Mouse (Mus musculus) embryonic fibroblast, embryonic 13.5 days (primary cell): ENCODE results near the gene 1700029H14Rik. TPM values are rescaled to one million over a fixed set of nuclear protein-coding genes. Genes with fewer than 3 reads are reported as not detected.
A peak's percentile ranks its signal among the peaks of the same experiment; 100 is the strongest.

Experiments
- H3K27ac ChIP-seq: 2 replicates; pipeline ENCODE4 v1.5.1; 2012; ENCODE audit warnings: low read length, control low read depth, inconsistent platforms; ENCODE audit not compliant: insufficient read depth
- H3K4me1 ChIP-seq: 2 replicates; pipeline ENCODE4 v1.6.1; 2011; ENCODE audit warnings: low read length; ENCODE audit not compliant: control insufficient read depth, insufficient read depth
- H3K4me3 ChIP-seq: 2 replicates; pipeline ENCODE4 v1.5.1; 2011; ENCODE audit warnings: mild to moderate bottlenecking, control low read depth, low read length; ENCODE audit not compliant: insufficient read depth
- CTCF ChIP-seq: IDR thresholded peaks from 2 replicates; pipeline ENCODE4 v1.5.1; 2011; ENCODE audit warnings: mild to moderate bottlenecking, control low read depth, low read length, moderate library complexity, borderline replicate concordance; ENCODE audit not compliant: insufficient read depth
- POLR2A ChIP-seq: IDR thresholded peaks from 2 replicates; pipeline ENCODE4 v1.6.1; 2011; ENCODE audit warnings: low read depth, mild to moderate bottlenecking, control low read depth, low read length, moderate library complexity
- polyA plus RNA-seq: library from polyadenylated mRNA; stranded (reverse); fragments of >200 nt; gene quantifications from 2 replicates; pipeline ENCODE4 v1.2.4, GENCODE M21; 2011; ENCODE audit warnings: low read depth; ENCODE audit not compliant: missing spikeins, insufficient read length

1700029H14Rik gene
- polyA plus RNA-seq, 1 experiment = not detected

GRCm38 (mm10) chr8:13530941-13531340 lies 31.3 kb downstream of the 1700029H14Rik start:
- H3K27ac ChIP-seq = peak overlapping the region; percentile 74
- TF ChIP-seq POLR2A = no peak
- TF ChIP-seq CTCF = no peak
- H3K4me1 ChIP-seq = peaks cover 17% of the 10 kb centered on the region
- no peak overlapping the region for H3K4me3 ChIP-seq

- H3K4me3 ChIP-seq = no peak overlapping the region
- TF ChIP-seq CTCF (no peak), POLR2A (no peak)
- peaks cover 17% of the 10 kb centered on the region for H3K4me1 ChIP-seq
- peak overlapping the region; percentile 74 for H3K27ac ChIP-seq
Observed at GRCm38 (mm10) chr8:13530401-13530800, 31.9 kb downstream of the 1700029H14Rik start.

- TF ChIP-seq CTCF (no peak), POLR2A (no peak)
- peak overlapping the region; percentile 74 for H3K27ac ChIP-seq
- H3K4me1 ChIP-seq = peaks cover 17% of the 10 kb centered on the region
- no peak overlapping the region for H3K4me3 ChIP-seq
Observed at GRCm38 (mm10) chr8:13529891-13530316, 32.4 kb downstream of the 1700029H14Rik start.

- peak overlapping the region; percentile 74 for H3K27ac ChIP-seq
- no peak overlapping the region for H3K4me3 ChIP-seq
- H3K4me1 ChIP-seq = peaks cover 17% of the 10 kb centered on the region
- TF ChIP-seq CTCF = no peak
- TF ChIP-seq POLR2A = no peak
Observed at GRCm38 (mm10) chr8:13529011-13529840, 33.0 kb downstream of the 1700029H14Rik start.

- TF ChIP-seq CTCF (no peak), POLR2A (no peak)
- Histone ChIP-seq H3K27ac (peak overlapping the region; percentile 35; the same call in 1 of the 2 replicates), H3K4me1 (peaks cover 4% of the 10 kb centered on the region), H3K4me3 (no peak overlapping the region)
Observed at GRCm38 (mm10) chr8:13521392-13521791, 40.9 kb downstream of the 1700029H14Rik start.

- TF ChIP-seq POLR2A = no peak
- TF ChIP-seq CTCF = no peak
- peaks cover 4% of the 10 kb centered on the region for H3K4me1 ChIP-seq
- no peak overlapping the region for H3K4me3 ChIP-seq
- H3K27ac ChIP-seq = peak overlapping the region; percentile 23; the same call in 1 of the 2 replicates
Observed at GRCm38 (mm10) chr8:13520349-13520748, 41.9 kb downstream of the 1700029H14Rik start.

- Histone ChIP-seq H3K4me1 (peaks cover 4% of the 10 kb centered on the region), H3K4me3 (no peak overlapping the region), H3K27ac (no peak overlapping the region)
- TF ChIP-seq POLR2A = no peak
- TF ChIP-seq CTCF = no peak
Observed at GRCm38 (mm10) chr8:13519503-13519902, 42.8 kb downstream of the 1700029H14Rik start.

GRCm38 (mm10) chr8:13517284-13517781 lies 44.9 kb downstream of the 1700029H14Rik start:
- peaks cover 4% of the 10 kb centered on the region for H3K4me1 ChIP-seq
- no peak for TF ChIP-seq CTCF
- TF ChIP-seq POLR2A = no peak
- no peak overlapping the region for H3K4me3 ChIP-seq
- peak overlapping the region; percentile 30 for H3K27ac ChIP-seq

- H3K4me1 ChIP-seq = peaks cover 4% of the 10 kb centered on the region
- TF ChIP-seq CTCF = no peak
- TF ChIP-seq POLR2A = no peak
- peak overlapping the region; percentile 30 for H3K27ac ChIP-seq
- no peak overlapping the region for H3K4me3 ChIP-seq
Observed at GRCm38 (mm10) chr8:13516728-13517127, 45.5 kb downstream of the 1700029H14Rik start.

- no peak overlapping the region for H3K4me3 ChIP-seq
- TF ChIP-seq CTCF (no peak), POLR2A (no peak)
- peaks cover 4% of the 10 kb centered on the region for H3K4me1 ChIP-seq
- H3K27ac ChIP-seq = peak overlapping the region; percentile 30; the same call in 1 of the 2 replicates
Observed at GRCm38 (mm10) chr8:13516011-13516442, 46.2 kb downstream of the 1700029H14Rik start.
